Mouse (Mus musculus) testis, postnatal 14 days (tissue): Measurements from ENCODE around the gene Fnbp1l.

ENCODE experiments used
- DNase-seq: peaks from one replicate; pipeline ENCODE4 v3.0.0; 2021; ENCODE audit warnings: low spot score

Fnbp1l gene

GRCm38 (mm10) chr3:122606105-122606801 is 13.3 kb downstream of the Fnbp1l start:
- DNase-seq, result no peak

DNA sequence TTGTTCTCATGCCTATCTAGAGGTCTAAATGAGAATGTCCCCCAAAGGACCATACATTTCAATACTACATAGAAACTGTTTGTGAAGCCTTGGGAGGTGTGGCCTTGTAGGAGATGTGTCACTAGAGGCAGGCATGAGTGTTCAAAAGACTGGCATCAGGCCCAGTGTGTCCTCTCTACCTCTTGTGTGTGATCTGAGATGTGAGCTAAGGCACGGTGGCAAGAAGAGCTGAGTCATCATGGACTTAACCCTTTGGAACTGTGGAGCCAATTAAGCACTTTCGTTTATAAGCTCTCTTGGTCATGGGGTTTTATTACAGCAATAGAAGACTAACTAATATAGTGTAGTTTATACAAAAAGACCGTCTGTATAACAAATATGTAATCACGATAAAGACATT is 16.3 kb downstream of the Fnbp1l start:
- no peak for DNase-seq

- DNase-seq, result no peak
These were observed 17.1 kb downstream of the Fnbp1l start for GRCm38 (mm10) chr3:122602370-122602769.

DNA sequence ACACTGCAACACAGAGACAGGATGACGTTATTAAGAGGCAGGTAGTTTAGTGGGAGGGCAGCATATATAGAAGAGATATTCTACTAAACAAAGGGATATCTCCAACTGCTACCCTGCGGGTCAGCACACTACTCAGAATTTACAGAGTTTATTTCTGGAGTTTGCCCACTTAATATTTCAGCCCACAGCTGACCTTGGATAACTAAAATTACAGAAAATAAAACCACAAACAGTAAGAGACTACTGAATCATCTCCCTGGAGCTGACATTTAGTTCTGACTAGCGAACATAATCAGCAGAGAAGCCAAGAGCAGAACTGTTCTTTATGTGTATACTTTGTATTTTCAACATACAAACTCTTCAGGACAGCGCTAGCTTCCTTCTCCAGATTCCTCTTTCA is 20.2 kb downstream of the Fnbp1l start:
- DNase-seq, result no peak

GRCm38 (mm10) chr3:122590804-122591203 is 28.7 kb downstream of the Fnbp1l start:
- DNase-seq, result no peak

GRCm38 (mm10) chr3:122590346-122590745 is 29.2 kb downstream of the Fnbp1l start:
- no peak for DNase-seq

DNA sequence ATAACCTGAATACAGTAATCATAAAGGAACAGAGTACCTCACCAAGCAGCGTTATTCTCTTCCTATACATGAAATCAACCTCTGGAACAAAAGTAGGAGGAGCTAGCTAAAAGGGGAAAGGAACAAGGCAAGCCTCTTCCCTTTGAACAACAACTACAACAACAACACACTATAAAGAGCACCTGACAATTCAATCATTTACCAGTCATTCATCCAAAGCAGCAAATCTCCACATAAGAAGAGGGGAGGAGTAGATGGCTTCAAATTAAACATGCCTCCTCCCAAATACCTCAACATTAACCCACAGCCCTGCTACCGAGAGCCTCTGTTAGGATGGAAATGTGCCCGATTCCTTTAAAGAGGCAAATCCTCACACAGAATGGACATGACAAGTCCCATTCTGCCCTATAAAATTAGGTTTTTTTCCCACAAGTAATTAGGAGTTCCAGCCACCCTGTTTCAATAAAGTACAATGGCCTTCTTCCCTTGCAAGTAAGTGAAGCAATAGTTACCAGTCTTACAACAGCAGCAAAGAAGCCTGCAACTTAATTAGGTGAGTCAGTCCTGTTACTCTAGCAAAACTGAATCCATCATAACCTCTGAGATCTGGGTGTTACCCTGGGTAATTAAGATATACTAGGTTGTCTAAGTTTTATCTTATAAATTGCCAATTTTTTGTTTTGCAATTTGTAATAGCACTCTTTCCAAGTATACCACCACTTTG is 32.4 kb downstream of the Fnbp1l start:
- DNase-seq, result no peak

- DNase-seq, result no peak
These were observed 42.2 kb downstream of the Fnbp1l start for GRCm38 (mm10) chr3:122577360-122577759.

- no peak for DNase-seq
These were observed 44.6 kb downstream of the Fnbp1l start for GRCm38 (mm10) chr3:122574921-122575320.

GRCm38 (mm10) chr3:122573426-122574286 is 45.9 kb downstream of the Fnbp1l start:
- DNase-seq, result no peak

DNA sequence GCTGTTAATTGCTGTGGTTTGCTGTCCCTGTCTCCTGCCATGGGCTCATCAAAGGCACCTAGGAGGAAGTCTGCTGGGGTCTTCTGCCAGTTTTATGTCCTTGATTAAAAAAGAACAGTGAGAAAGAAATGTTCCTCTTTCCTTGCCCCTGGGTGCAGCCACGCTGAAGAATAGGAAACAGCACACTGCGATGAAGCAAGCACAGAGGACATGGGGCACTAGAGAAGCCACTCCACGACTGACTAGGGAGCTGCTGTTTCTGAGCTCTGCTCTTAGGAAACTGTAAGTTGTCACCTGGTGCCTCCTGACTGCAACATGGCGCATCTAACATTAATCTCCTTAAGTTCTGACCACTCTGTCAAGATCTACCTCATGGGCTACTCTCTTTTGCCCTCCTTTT is 53.0 kb downstream of the Fnbp1l start:
- DNase-seq, result no peak

GRCm38 (mm10) chr3:122566112-122566511 is 53.4 kb downstream of the Fnbp1l start:
- no peak for DNase-seq

- DNase-seq, result no peak
These were observed 54.2 kb downstream of the Fnbp1l start for GRCm38 (mm10) chr3:122565285-122565684.

DNA sequence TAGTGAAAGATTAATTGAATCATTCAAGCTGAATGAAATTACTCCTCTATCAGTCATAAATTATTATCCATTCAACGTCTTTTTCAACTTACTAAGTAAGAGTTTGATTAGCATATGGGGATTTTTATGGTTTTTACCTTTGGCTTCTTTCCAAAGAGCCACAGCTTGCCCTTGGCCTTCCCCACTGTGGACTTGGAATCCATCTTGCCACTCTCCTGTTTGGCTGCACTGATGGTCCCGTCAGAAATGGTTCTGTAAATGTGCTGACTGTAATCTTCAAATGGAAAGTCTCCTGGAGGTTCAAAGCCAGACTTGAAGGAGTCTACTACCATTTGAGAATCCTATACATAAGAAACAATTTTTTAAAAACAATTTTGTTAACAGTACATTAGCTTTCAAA is 61.7 kb downstream of the Fnbp1l start:
- no peak for DNase-seq

GRCm38 (mm10) chr3:122551174-122551573 is 68.3 kb downstream of the Fnbp1l start:
- no peak for DNase-seq

GRCm38 (mm10) chr3:122547469-122547868 is 72.0 kb downstream of the Fnbp1l start:
- no peak for DNase-seq

DNA sequence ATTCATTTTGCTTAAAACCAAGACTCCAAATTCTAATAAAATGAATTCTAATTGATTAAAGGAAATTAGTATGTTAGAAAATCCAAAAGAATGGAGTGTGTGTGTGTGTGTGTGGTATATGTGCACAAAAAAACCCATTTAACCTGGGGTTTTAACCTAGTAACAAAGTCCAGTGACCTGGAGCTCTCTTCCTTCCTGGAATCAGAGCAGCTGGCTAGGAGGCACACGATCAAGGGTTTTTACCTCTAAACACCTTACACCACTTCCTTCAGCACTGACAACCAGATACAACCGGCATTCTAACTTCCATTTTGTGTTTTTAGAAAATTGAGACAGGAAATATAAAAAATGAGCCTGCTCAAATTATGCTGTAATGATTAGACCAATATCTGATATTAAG is 74.2 kb downstream of the Fnbp1l start:
- no peak for DNase-seq

- DNase-seq, result no peak
These were observed 78.6 kb downstream of the Fnbp1l start for GRCm38 (mm10) chr3:122540918-122541317.

- DNase-seq, result no peak
These were observed 79.4 kb downstream of the Fnbp1l start for GRCm38 (mm10) chr3:122539961-122540690.

DNA sequence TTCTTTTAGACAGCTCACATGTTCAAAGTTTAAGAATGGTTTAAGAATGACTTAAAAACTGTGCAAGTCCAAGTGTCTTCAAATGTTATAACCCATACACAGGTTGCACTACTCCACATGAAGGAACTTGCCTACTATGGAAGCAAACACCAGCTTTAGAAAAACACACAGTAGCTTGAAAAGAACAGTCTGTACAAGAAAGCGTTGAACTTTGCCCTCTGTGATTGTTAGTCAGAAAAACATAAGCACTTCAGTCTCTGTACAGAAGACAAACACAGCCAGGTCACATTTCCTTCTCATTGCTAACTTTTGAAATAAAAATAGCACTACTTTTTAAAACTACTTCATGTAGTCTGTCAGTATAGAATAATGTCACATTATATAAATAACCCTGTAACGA is 80.7 kb downstream of the Fnbp1l start:
- DNase-seq, result no peak

DNA sequence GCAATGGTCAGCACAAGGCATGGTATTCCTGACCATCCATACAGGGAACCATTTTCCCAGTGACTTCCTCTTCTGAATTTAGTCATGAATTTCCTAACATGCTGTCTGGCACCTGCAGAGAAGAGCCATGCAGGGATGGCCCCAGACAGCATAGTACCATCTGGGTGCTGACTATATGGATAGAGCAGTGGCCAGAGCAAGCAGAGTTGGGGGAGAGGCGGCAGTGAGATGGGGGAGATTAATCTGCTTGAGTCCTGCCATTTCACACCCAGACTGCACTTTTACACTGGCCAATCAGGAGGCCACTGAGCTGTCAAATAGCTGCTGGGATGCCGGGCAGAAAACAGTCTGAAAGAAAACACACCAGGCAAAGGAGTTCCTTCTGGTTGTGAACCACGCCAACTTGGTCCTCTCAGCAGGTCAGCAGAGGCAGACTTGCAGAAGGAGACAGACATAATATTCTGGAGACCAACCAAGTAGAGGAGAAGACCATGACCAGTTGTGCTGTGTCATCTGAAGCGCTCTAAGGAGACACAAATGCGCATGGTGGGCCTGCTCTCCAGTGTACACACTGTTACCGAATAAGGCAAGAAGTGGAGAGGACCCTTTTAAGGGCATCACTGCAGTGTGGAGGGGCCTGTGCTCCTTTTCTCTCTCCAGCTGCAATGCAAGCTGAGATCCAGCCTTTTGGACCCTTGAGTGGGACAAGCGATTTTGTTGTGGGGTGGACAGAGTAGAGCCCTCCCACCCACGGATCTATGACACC is 83.4 kb downstream of the Fnbp1l start:
- DNase-seq, result no peak
